Mouse (Mus musculus): ENCODE results near the gene Afg3l1. TPM values are rescaled to one million over a fixed set of nuclear protein-coding genes. Genes with fewer than 3 reads are reported as not detected.
A peak's percentile ranks its signal among the peaks of the same experiment; 100 is the strongest.
"Not testable (repeated sequence)": the region's sequence is repeated elsewhere in the genome, so short reads cannot be mapped to it uniquely, and the experiment has no call there.

Gene Afg3l1
- polyA plus RNA-seq, 1 experiment from 2014 or later: 37.0 TPM

DNA sequence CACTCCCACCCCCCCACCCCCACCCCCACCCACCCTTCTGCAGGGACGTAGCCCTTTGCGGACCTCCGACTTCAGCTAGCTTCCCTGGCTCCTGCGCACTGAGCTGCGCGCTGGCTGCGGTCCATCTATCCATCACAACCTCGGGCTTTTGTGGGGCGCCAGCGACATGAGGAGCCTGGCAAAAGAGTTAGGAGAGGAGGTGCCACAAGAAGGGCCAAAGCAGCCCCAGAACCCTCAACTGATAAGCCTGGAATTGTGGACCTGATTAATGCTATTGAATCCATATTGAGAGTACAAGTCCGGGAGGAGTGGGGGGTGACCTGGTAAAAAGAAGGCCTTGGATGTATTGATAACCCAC lies 37.8 kb downstream of the Afg3l1 start:
- peak overlapping the region; percentile 49; the same call in 1 of the 2 replicates for H3K9ac ChIP-seq (replicated peaks; ENCODE audit: low read length)
- H3K4me2 ChIP-seq (ENCODE audit: low read length): peak overlapping the region; percentile 70
- under 1% methylated on average over 11 of the region's 11 CpGs for WGBS
- peaks cover 25% of the 10 kb centered on the region for H3K4me1 ChIP-seq (ENCODE audit: control insufficient read depth, insufficient read depth, low read length)
- peaks cover 10% of the 10 kb centered on the region for H3K36me3 ChIP-seq (ENCODE audit: control insufficient read depth, insufficient read depth, low read length)
- peak overlapping the region; percentile 82 for H3K4me3 ChIP-seq (replicated peaks; ENCODE audit: low read depth, low read length)
- H3K27ac ChIP-seq (replicated peaks; ENCODE audit: low read depth, low read length): peak overlapping the region; percentile 95
- H3K27me3 ChIP-seq (ENCODE audit: control insufficient read depth, insufficient read depth, low read length): no peaks in the 10 kb centered on the region
- ATAC-seq (ENCODE audit: low FRiP score, low TSS enrichment): no peak
- no peaks in the 10 kb centered on the region for H3K9me3 ChIP-seq (ENCODE audit: control insufficient read depth, low read length)
- DNase-seq: no peak

DNA sequence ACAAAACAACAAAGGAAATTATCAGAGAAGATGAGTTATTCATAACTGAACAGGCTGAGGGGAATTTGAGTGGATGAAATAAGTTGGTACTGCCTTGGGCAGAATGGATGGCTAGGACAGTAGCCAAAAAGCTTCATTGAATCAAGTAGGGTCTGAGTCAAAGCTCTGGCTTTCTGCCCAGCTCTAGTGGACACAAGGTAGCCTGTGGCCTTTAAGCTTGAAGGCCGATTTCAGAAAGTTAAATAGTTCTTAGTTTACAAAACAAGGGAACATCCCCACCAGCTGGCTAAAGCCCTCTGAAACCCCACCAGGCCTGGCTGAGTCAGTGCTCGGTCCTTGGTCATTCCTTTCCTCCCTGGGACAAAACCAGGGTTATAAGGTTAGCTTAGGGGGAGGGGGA lies 38.9 kb downstream of the Afg3l1 start:
- DNase-seq: peak; percentile 18
- H3K4me1 ChIP-seq (ENCODE audit: control insufficient read depth, insufficient read depth, low read length): peaks cover 25% of the 10 kb centered on the region
- WGBS: 25% methylated on average over 2 of the region's 2 CpGs

DNA sequence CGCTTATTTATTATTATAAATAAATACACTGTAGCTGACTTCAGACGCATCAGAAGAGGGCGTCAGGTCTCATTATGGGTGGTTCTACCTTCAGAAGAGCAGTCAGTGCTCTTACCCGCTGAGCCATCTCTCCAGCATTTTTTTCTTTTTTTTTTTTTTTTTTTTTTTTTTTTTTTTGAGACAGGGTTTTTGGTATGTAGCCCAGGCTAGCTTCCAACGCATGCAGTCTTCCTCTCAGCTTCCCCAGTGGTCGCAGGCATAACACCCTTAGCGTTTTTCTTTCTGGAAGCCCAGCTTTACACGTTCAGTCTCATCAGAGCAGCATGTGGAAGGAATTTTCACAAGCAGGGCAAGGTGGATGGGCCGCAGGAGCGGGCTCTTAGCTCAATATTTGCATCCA lies 40.5 kb downstream of the Afg3l1 start:
- DNase-seq (no peak), ATAC-seq (ENCODE audit: low FRiP score, low TSS enrichment) (no peak)
- Histone ChIP-seq H3K27ac (replicated peaks; ENCODE audit: low read depth, low read length) (peak overlapping the region; percentile 41), H3K9me3 (ENCODE audit: control insufficient read depth, low read length) (no peaks in the 10 kb centered on the region), H3K9ac (replicated peaks; ENCODE audit: low read length) (peak overlapping the region; percentile 78; the same call in 1 of the 2 replicates), H3K27me3 (ENCODE audit: control insufficient read depth, insufficient read depth, low read length) (no peaks in the 10 kb centered on the region), H3K4me1 (ENCODE audit: control insufficient read depth, insufficient read depth, low read length) (peaks cover 16% of the 10 kb centered on the region), H3K4me2 (ENCODE audit: low read length) (peak overlapping the region; percentile 91), H3K36me3 (ENCODE audit: control insufficient read depth, insufficient read depth, low read length) (peaks cover 23% of the 10 kb centered on the region), H3K4me3 (replicated peaks; ENCODE audit: low read depth, low read length) (peak overlapping the region; percentile 64)
- 38% methylated on average over 10 of the region's 10 CpGs for WGBS

More for the DNA sequence above, 38.9 kb downstream of the Afg3l1 start:
- peaks cover 11% of the 10 kb centered on the region for H3K36me3 ChIP-seq (ENCODE audit: control insufficient read depth, insufficient read depth, low read length)
- H3K4me2 ChIP-seq (ENCODE audit: low read length): no peak overlapping the region
- H3K9me3 ChIP-seq (ENCODE audit: control insufficient read depth, low read length): no peaks in the 10 kb centered on the region
- ATAC-seq (ENCODE audit: low FRiP score, low TSS enrichment): no peak
- H3K4me3 ChIP-seq (replicated peaks; ENCODE audit: low read depth, low read length): no peak overlapping the region
- no peak overlapping the region for H3K9ac ChIP-seq (replicated peaks; ENCODE audit: low read length)
- H3K27me3 ChIP-seq (ENCODE audit: control insufficient read depth, insufficient read depth, low read length): no peaks in the 10 kb centered on the region
- H3K27ac ChIP-seq (replicated peaks; ENCODE audit: low read depth, low read length): no peak overlapping the region

DNA sequence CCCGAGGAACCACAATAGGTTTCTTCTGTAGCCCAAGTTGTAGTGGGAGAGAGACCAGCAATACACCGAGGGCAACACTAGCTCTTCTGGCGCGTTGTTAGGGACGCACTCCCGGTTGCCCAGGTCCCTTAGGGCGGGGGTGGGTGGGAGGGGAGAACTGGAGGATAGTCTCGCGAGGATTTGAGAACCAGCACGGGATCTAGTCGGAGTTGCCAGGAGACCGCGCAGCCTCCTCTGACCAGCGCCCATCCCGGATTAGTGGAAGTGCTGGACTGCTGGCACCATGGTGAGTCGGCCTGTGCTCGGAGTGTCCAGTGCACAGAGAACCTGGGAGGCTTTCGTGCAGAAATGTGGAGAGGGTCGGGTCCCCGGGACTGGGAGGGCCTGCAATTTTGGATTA lies 41.0 kb downstream of the Afg3l1 start, which contains the start of gene Gas8:
Gene Gas8 (plus strand): TSS at position 168 of the 400 bp plus-strand sequence.
- peak within 1 kb of the TSS; percentile 78 for H3K9ac ChIP-seq (replicated peaks; ENCODE audit: low read length)
- H3K27ac ChIP-seq (replicated peaks; ENCODE audit: low read depth, low read length): peak within 1 kb of the TSS; percentile 71
- H3K4me1 ChIP-seq (ENCODE audit: control insufficient read depth, insufficient read depth, low read length): peaks cover 11% of the 10 kb centered on the region
- ATAC-seq (ENCODE audit: low FRiP score, low TSS enrichment) (peak; percentile 85), DNase-seq (peak; percentile 96)
- no peaks in the 10 kb centered on the region for H3K27me3 ChIP-seq (ENCODE audit: control insufficient read depth, insufficient read depth, low read length)
- peaks cover 28% of the 10 kb centered on the region for H3K36me3 ChIP-seq (ENCODE audit: control insufficient read depth, insufficient read depth, low read length)
- WGBS: under 1% methylated on average over 20 of the region's 20 CpGs
- peak within 1 kb of the TSS; percentile 91 for H3K4me2 ChIP-seq (ENCODE audit: low read length)
- no peaks in the 10 kb centered on the region for H3K9me3 ChIP-seq (ENCODE audit: control insufficient read depth, low read length)
- H3K4me3 ChIP-seq (replicated peaks; ENCODE audit: low read depth, low read length): peak within 1 kb of the TSS; percentile 64

DNA sequence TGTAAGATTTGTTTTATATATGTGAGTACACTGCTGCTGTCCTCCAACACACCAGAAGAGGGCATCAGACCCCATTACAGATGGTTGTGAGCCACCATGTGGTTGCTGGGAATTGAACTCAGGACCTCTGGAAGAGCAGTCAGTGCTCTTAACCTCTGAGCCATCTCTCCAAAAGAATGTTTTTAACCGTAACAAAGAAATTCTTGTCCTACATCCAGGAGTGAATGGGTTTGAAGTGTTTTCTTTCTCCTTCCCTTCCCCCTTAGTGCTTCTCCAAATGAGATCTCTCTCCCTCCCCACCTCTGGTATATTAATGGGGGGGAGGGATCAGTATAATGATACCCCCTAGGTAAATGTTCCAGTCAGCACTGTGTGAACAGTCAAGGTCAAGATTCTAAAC lies 42.3 kb downstream of the Afg3l1 start:
- DNase-seq; H3K9me3 ChIP-seq (ENCODE audit: control insufficient read depth, low read length); H3K9ac ChIP-seq (replicated peaks; ENCODE audit: low read length); H3K27me3 ChIP-seq (ENCODE audit: control insufficient read depth, insufficient read depth, low read length); H3K4me3 ChIP-seq (replicated peaks; ENCODE audit: low read depth, low read length); H3K27ac ChIP-seq (replicated peaks; ENCODE audit: low read depth, low read length); ATAC-seq (ENCODE audit: low FRiP score, low TSS enrichment); H3K4me2 ChIP-seq (ENCODE audit: low read length): not testable (repeated sequence)
- WGBS: 91% methylated on average over 1 of the region's 1 CpGs
- peaks cover 42% of the 10 kb centered on the region for H3K36me3 ChIP-seq (ENCODE audit: control insufficient read depth, insufficient read depth, low read length)
- H3K4me1 ChIP-seq (ENCODE audit: control insufficient read depth, insufficient read depth, low read length): peaks cover 11% of the 10 kb centered on the region; the same call in 1 of the 2 replicates

DNA sequence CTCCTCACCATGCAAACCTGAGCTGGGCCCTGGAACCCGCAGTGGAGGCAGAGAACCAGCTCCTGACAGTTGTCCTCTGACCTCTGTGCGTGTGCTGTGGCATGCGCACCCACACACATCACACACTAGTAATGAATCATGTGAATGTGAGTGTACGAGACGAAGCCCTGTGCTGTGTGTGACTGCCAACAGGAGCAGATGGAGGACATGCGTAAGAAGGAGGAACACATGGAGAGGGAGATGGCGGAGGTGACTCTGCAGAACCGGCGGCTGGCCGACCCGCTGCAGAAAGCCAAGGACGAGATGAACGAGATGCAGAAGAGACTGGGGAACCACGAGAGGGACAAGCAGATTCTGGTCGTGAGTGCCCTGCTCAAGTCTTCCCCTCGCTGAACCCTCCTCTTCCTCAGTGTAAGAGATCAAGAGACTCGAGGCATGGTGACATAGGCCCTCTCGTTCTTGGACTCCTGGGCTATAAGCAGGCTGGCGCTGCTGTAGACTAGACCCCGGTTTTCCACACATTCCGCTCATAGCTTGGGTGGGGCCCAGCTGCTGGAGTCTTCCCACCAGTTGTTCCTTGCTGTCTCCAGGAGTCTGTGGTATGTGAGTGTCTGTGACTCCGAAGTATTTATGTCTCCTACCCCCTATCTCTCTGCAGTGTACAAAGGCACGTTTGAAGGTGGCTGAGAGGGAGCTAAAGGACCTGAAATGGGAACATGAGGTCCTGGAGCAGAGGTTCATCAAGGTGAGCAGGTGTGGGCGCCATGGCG lies 50.2 kb downstream of the Afg3l1 start:
- no peaks in the 10 kb centered on the region for H3K27me3 ChIP-seq (ENCODE audit: control insufficient read depth, insufficient read depth, low read length)
- H3K4me3 ChIP-seq (replicated peaks; ENCODE audit: low read depth, low read length): no peak overlapping the region
- H3K9ac ChIP-seq (replicated peaks; ENCODE audit: low read length): no peak overlapping the region
- no peaks in the 10 kb centered on the region for H3K4me1 ChIP-seq (ENCODE audit: control insufficient read depth, insufficient read depth, low read length)
- H3K9me3 ChIP-seq (ENCODE audit: control insufficient read depth, low read length): no peaks in the 10 kb centered on the region
- H3K36me3 ChIP-seq (ENCODE audit: control insufficient read depth, insufficient read depth, low read length): peaks cover 97% of the 10 kb centered on the region
- DNase-seq: no peak
- ATAC-seq (ENCODE audit: low FRiP score, low TSS enrichment): no peak
- H3K4me2 ChIP-seq (ENCODE audit: low read length): no peak overlapping the region
- H3K27ac ChIP-seq (replicated peaks; ENCODE audit: low read depth, low read length): no peak overlapping the region
- 95% methylated on average over 25 of the region's 25 CpGs for WGBS

DNA sequence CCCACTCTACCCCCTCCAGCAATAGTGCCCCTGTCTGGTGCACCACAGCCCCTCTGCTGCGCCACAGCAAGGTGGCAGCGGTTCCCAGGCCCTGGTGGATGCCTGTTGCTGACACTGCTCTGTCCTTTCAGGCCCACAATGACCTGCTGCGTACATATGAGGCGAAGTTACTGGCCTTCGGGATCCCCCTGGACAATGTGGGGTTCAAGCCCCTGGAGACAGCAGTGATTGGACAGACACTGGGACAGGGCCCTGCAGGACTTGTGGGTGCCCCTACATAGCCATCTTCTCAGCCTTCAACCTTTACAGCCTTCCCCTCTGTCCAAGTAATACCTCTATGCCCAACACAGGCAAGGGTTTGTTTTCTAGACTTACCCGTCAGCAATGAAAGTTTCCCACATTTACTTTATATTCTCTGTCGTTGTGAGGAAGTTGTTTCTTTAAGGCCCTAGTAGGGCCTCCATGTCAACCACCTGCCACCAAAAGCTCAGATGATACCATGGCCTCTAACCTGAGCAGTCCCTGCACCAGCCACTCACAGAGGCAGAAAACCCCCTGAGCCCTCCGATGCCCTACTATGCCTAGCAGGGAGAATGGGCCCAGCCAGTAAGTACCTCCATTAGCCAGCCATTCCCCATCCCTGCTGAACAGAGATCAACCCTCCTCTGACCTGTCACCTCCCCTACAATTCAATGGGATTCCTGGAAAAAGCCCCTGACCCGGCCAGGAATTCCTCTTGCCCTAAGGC lies 58.7 kb downstream of the Afg3l1 start:
- 88% methylated on average over 9 of the region's 9 CpGs for WGBS
- ATAC-seq (ENCODE audit: low FRiP score, low TSS enrichment): no peak
- no peak for DNase-seq
- no peaks in the 10 kb centered on the region for H3K4me1 ChIP-seq (ENCODE audit: control insufficient read depth, insufficient read depth, low read length)
- peaks cover 6% of the 10 kb centered on the region; the same call in 1 of the 2 replicates for H3K27me3 ChIP-seq (ENCODE audit: control insufficient read depth, insufficient read depth, low read length)
- no peak overlapping the region for H3K9ac ChIP-seq (replicated peaks; ENCODE audit: low read length)
- no peaks in the 10 kb centered on the region for H3K9me3 ChIP-seq (ENCODE audit: control insufficient read depth, low read length)
- no peak overlapping the region for H3K4me3 ChIP-seq (replicated peaks; ENCODE audit: low read depth, low read length)
- H3K4me2 ChIP-seq (ENCODE audit: low read length): no peak overlapping the region
- H3K27ac ChIP-seq (replicated peaks; ENCODE audit: low read depth, low read length): no peak overlapping the region
- peaks cover 54% of the 10 kb centered on the region for H3K36me3 ChIP-seq (ENCODE audit: control insufficient read depth, insufficient read depth, low read length)

DNA sequence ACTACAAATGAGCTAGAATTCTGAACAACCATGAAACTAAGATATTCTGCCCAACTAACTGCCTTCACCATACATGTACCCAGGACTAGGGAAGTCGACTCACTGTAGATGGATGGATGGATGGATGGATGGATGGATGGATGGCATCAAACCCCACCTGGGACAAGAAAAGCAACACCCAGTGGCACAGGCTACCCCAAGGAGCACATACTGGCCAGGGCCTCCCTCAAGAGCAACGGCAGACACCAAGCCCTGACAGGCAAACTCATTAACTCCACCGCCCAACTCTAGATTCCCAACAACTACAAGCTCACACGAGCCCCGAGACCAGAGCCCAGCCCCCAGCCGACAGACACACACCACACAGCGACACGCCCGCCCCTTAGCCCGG lies 59.3 kb downstream of the Afg3l1 start:
- DNase-seq (no peak), ATAC-seq (ENCODE audit: low FRiP score, low TSS enrichment) (no peak)
- Histone ChIP-seq H3K36me3 (ENCODE audit: control insufficient read depth, insufficient read depth, low read length) (peaks cover 48% of the 10 kb centered on the region), H3K4me2 (ENCODE audit: low read length) (no peak overlapping the region), H3K27me3 (ENCODE audit: control insufficient read depth, insufficient read depth, low read length) (peaks cover 6% of the 10 kb centered on the region; the same call in 1 of the 2 replicates), H3K9me3 (ENCODE audit: control insufficient read depth, low read length) (no peaks in the 10 kb centered on the region), H3K27ac (replicated peaks; ENCODE audit: low read depth, low read length) (no peak overlapping the region), H3K4me1 (ENCODE audit: control insufficient read depth, insufficient read depth, low read length) (no peaks in the 10 kb centered on the region), H3K9ac (replicated peaks; ENCODE audit: low read length) (no peak overlapping the region), H3K4me3 (replicated peaks; ENCODE audit: low read depth, low read length) (no peak overlapping the region)
- 23% methylated on average over 10 of the region's 10 CpGs for WGBS

Measured in midbrain, embryonic 14.5 days (tissue).